Mouse (Mus musculus) frontal cortex, postnatal 14 days (tissue): Measurements from ENCODE around the gene Gm10639.
"Not testable (repeated sequence)": the region's sequence is repeated elsewhere in the genome, so short reads cannot be mapped to it uniquely, and the experiment has no call there.

Source experiments
- DNase-seq, 2 experiments: peaks; one replicate each; pipeline ENCODE4 v3.0.0; 2022; ENCODE audit warnings: low spot score in 2 of 2

The Gm10639 gene

DNA sequence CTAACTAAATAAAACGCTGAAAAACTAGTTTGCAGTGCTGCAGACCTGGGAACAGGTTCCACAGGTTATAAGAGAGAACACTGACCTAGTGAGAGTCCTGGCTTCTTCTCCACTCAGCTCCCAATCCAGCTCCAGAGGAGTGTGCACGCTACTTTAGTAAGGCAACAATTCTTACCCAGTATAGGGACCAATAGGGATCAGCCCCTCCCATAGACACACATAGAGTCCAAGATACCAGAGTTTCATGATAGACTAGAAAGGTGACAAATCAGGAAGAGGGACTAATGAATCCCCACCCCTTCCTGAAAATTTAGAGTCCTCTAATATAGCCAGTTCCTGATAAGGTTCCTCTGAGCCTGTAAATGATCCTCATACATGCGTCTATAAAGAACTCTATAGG, 57.3 kb downstream of the Gm10639 start:
- DNase-seq: no peak

DNA sequence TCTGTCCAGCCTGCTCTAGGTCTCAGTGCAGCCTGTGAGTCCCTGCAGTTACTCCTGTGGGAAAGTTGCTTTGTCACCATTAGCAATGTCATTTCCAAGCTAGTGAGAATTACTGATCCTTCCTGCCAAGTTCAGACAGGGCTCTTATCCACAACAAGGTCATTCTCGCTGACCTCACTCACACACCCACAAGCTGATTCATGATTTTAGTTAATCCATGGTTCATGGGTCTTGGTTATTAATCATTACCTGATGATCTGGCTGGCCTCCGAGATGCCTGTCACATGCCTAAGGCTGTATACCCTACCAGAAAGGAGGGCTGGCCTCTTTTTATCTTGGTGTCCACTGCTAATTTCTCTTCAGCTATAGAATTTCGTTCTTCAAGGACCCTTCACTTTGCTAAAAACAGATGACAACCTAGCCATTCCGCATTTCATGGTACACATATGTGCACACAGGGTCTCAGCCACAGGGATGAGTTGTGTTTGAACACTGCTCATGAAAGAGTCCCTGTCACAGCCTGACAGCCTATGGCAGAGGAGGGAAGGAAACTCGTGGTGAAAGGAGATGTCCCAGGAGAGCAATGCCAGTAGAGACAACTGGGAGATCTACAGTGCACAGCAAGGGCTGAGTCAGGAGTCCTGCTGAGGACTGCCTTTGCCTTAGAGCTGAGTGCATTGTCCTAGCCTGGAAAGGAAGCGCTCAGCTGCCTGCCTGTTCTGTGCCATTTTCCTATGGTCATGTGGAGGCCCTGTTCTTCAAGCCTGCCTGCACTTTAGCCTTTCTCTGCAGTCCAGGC, 58.7 kb downstream of the Gm10639 start:
- DNase-seq: not testable (repeated sequence)

DNA sequence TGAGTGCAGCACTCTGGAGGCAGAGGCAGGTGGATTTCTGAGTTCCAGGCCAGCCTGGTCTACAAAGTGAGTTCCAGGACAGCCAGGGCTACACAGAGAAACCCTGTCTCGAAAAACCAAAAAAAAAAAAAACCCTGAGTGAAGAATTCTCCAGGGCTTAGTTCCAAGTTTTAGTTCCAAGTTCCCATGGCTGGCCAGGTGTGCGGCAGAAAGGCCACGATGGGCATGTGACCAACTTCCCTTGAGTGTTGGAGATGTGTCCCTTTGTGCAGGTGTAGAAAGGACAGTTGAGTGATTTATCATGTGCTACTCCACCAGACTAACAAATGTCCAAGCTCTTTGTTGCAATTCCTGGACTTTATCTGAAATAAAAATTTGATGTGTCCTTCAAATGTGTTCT, 59.4 kb downstream of the Gm10639 start:
- DNase-seq: not testable (repeated sequence)

GRCm38 (mm10) chr9:78350007-78350406, 60.3 kb downstream of the Gm10639 start:
- DNase-seq: not testable (repeated sequence)

DNA sequence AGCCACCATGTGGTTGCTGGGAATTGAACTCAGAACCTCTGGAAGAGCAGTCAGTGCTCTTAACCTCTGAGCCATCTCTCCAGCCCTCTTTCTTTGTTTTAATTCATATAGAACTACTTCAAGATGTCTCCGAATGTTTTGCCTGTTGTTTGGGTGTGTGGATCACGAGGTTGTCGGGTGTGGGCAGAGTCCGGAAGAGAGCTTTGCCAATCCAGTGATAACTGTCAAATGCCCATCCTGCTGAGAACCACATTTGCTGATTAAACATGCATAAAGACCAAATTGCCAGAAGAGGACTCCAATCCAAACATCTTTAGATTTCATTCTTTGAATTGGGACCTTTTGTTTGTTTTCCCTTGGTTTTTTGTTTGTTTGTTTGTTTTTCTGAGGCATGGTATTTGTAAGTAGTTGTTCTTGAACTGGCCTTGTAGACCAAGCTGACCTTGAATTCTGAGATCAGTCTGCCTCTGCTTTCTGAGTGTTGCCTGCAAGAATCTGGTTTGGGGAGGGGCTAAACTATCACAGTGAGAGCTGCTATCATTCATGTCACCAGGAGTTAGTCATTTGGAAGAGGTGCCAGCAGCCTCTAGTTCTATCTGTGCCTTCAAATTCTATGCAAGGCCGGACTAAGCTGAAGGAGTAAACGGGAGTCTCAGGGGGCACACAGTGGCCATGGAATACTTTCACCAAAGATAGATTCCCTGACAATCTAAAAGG, 61.9 kb downstream of the Gm10639 start:
- DNase-seq: no peak
